Mouse (Mus musculus): Measurements from ENCODE around the gene Ryr1. TPM values are rescaled to one million over a fixed set of nuclear protein-coding genes. Genes with fewer than 3 reads are reported as not detected.

Gene Ryr1
- 0.14 TPM for polyA plus RNA-seq (2014; fragmentation: Illumina TruSeq; extraction: RNeasy Lipid Tissue Mini Kit (QIAGEN cat#74804); ENCODE audit: low read depth, low replicate concordance)

DNA sequence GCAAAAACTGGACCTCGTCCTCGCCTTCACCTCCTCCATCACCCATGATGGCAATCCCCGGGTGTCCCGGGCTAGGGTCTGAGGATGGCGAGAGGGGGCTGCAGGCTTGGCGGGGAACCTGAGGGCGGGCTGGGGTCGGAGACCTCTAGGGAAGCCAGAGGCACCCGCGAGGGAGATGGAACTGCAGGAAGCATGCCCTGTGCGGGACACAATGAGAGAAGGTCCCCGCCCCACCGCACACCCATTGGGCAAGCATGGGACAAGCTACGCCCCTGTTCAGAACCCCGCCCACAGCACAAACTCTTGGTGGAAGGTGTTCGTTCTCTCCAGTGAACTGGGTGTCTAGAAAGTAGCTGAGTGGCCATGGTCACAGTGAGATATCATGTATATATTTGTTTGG lies at the start of gene Ryr1:
TSS of gene Ryr1 (minus strand) at position 210 of the 400 bp plus-strand sequence.

DNA sequence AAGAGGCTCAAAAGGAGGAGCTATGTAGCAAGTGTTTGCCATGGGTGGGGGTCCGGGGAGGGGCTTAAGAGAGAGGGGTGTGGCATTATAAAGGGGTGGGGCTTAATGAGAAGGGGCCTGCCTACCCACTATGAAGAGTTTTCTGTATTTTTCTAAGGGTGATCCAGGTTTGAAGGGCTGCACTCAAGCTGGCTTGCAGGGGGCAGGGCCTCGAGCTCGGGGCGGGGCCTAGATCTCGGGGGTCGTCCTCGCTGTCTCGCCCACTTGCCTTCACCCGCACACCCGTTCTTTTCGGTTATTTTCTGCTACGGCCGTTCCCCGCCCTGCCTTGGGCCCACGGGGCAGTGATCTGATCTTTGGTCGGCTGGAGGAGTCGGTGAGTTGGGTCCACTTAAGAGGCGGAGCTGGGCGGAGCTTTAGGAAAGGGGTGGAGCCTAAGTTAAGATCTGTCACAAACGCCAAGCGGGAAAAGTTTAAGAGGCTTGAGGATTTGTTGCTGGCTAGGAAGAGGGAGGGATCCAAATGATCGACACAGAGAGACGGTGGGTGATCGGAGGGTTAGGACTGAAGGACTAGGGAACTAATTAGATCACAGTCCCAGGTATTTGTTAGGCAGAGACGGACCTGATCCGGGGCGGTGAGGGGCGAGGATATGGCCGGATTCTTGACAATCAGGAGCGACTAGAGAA lies 45.2 kb upstream of the Ryr1 start, which contains the start of the genes Ggn and Spred3:
TSS of gene Ggn (plus strand) at position 145 of the 689 bp plus-strand sequence.
TSS of gene Spred3 (minus strand) at position 346 of the 689 bp plus-strand sequence.

DNA sequence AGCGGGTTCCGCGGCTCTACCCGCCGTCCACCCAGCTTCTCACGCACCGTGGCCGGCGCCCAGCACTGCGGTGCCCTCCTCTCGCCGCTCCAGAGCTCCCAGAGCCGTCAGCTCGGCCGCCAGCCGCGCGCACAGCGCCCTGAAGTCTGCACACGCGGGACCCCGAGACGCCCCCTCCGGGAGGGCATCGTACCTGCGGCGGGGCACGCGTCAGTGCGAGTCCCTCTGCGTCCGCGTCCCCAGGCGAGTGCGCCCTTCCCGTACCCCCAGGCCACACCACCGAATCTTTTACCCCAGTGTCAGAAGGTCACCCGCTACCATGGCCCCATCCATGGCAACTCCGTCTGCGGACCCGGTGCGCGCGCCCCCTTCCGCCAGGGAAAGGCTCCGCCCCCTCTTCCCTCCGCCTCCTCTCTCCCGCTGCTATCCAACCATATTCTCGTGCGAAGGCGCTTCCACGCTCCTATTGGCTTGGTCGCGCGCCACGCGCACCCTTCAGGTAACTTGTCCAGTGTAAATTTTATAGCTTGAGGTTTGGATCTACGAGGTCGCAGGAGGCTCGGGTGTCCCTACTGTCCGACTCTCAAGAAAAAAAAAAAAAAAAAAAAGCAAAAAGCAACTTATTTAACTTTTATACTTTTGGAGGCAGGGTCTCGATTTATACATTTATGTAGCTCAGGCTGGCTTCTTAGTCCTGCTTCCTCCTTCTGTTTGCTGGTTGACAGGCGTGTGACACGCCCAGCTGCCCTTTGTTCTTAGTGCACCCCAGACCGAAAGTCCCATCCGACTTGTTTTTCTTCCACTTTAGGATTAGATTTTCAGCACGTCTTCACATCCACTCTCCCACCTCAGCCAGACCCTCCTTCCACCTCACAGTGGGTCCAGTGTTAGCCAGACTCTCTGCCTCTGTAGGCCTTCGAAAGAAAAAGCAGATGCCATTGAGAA lies 31.1 kb upstream of the Ryr1 start, which contains the start of gene Fam98c:
TSS of gene Fam98c (minus strand) at position 397 of the 945 bp plus-strand sequence.

DNA sequence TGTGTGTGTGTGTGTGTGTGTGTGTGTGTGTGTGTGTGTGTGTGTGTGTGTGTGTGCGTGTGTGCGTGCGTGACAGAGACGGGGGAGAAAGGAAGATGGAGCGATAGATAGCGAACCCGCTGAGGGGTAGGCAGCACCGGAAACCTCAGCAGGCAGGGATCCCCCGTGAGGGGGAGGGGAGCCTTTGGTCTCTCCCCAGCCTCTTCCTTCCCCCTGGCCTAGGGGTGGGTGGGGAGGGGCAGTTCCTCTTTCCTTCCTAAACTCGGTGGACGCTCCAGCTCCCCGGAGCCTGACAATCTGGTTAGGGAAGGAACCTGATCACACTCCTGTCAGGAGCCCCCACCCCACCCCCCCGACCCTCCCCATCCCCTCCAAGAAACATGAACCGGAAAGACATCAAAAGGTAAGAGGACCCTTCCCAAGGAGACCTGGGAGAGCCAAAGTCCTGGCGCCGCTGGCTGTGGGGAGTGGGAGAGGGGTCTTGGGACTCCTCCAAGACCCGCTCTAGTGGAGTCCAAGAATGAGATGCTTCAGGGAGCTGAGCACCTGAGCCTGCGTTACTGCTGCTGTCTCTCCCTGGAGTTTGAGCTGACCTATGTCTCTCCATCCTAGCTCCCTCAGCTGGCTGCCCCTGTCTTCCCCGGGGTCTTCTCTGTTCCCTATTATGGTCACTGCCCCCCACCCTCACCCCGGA lies 9.9 kb upstream of the Ryr1 start, which contains the start of gene Rasgrp4:
TSS of gene Rasgrp4 (plus strand) at position 159 of the 694 bp plus-strand sequence.

DNA sequence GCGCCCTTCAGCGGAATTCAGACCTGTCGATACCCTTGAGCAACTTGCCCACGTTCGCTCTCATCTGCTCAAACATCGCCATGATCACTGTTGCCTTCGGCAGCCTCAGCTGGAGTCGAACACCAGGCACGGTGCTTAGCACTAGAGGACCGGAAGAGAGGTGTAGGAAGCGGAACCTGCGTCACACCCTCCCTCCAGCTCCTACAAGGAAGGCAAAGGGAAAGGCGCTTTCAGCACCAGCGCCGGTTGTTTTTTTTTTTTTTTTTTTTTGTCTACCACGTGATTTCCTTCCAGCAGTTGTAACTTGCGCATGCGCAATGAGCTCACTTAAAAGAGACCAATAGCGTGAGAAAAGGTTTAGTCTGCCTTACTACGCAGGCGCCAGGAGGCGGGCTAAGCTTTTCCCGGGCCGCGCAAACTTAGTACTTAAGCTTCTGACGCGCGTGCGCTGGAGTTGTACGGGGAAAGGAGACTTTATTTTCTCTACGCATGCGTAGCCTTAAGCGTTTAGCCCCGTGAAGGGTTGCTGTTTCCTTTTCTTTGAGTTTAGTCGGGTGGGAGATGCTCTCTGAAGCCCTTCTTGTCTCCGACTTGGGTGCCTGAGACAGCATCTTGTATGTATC lies 143.2 kb downstream of the Ryr1 start, which contains the start of the genes Eif3k and Map4k1:
TSS of gene Eif3k (minus strand) at position 214 of the 623 bp plus-strand sequence.
TSS of gene Map4k1 (plus strand) at position 400 of the 623 bp plus-strand sequence.

DNA sequence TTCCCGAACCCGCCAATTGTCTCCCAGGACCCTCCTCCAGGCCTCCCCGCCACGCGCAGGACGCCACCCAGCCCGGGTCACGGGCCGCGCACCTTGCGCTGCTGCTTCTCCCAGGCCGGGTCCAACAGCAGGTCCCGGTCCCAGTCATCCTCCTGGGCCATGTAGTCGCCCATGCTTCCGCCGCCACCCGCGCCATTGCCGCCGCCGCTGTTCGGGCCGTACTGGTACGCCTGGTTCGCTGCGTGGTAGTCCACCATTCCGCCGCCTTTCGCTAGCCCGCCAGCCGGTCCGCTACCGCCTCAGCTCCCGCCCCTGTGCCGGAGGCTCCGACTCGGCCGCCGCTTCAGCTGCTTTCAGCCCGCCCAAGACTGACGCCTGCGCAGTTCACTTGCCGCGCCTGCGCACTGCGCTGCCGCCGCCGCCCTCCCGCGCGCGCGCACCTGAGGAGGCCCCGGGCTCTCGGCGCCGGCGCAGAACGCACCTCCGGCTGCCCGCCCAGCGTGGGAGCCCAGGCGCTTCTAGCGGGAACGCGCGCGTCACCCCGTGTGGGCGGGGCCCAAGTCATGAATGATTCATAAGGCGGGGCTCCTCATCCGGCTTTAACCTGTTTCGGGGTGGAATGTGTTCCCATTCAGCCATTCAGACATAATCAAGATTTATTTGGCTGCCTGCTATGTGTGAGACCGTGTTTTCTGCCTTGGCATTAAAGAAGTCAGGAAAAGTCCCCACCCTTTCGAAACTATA lies 162.9 kb downstream of the Ryr1 start, which contains the start of gene Actn4:
TSS of gene Actn4 (minus strand) at position 414 of the 744 bp plus-strand sequence.

Other genes with a start within 250 kb of the Ryr1 start
- gene Capn12, start 243.8 kb downstream of the Ryr1 start, polyA plus RNA-seq (2014; fragmentation: Illumina TruSeq; extraction: RNeasy Lipid Tissue Mini Kit (QIAGEN cat#74804); ENCODE audit: low read depth, low replicate concordance): not detected
- 5.4 TPM for gene Actn4, start 162.8 kb downstream of the Ryr1 start, polyA plus RNA-seq (2014; fragmentation: Illumina TruSeq; extraction: RNeasy Lipid Tissue Mini Kit (QIAGEN cat#74804); ENCODE audit: low read depth, low replicate concordance)
- 19.4 TPM for gene Eif3k, start 143.3 kb downstream of the Ryr1 start, polyA plus RNA-seq (2014; fragmentation: Illumina TruSeq; extraction: RNeasy Lipid Tissue Mini Kit (QIAGEN cat#74804); ENCODE audit: low read depth, low replicate concordance)
- 0.78 TPM for gene Map4k1, start 143.1 kb downstream of the Ryr1 start, polyA plus RNA-seq (2014; fragmentation: Illumina TruSeq; extraction: RNeasy Lipid Tissue Mini Kit (QIAGEN cat#74804); ENCODE audit: low read depth, low replicate concordance)
- 0.11 TPM for gene Rasgrp4, start 9.7 kb upstream of the Ryr1 start, polyA plus RNA-seq (2014; fragmentation: Illumina TruSeq; extraction: RNeasy Lipid Tissue Mini Kit (QIAGEN cat#74804); ENCODE audit: low read depth, low replicate concordance)
- gene Fam98c, start 31.1 kb upstream of the Ryr1 start, polyA plus RNA-seq (2014; fragmentation: Illumina TruSeq; extraction: RNeasy Lipid Tissue Mini Kit (QIAGEN cat#74804); ENCODE audit: low read depth, low replicate concordance): 3.0 TPM
- gene Ggn, start 45.0 kb upstream of the Ryr1 start, polyA plus RNA-seq (2014; fragmentation: Illumina TruSeq; extraction: RNeasy Lipid Tissue Mini Kit (QIAGEN cat#74804); ENCODE audit: low read depth, low replicate concordance): 2.6 TPM
- gene Spred3, start 45.2 kb upstream of the Ryr1 start, polyA plus RNA-seq (2014; fragmentation: Illumina TruSeq; extraction: RNeasy Lipid Tissue Mini Kit (QIAGEN cat#74804); ENCODE audit: low read depth, low replicate concordance): 29.2 TPM
- gene Psmd8, start 55.5 kb upstream of the Ryr1 start, polyA plus RNA-seq (2014; fragmentation: Illumina TruSeq; extraction: RNeasy Lipid Tissue Mini Kit (QIAGEN cat#74804); ENCODE audit: low read depth, low replicate concordance): 214 TPM
- 169 TPM for gene Catsperg1, start 88.9 kb upstream of the Ryr1 start, polyA plus RNA-seq (2014; fragmentation: Illumina TruSeq; extraction: RNeasy Lipid Tissue Mini Kit (QIAGEN cat#74804); ENCODE audit: low read depth, low replicate concordance)
- gene Kcnk6, start 107.3 kb upstream of the Ryr1 start, polyA plus RNA-seq (2014; fragmentation: Illumina TruSeq; extraction: RNeasy Lipid Tissue Mini Kit (QIAGEN cat#74804); ENCODE audit: low read depth, low replicate concordance): 2.8 TPM
- 1.7 TPM for gene Yif1b, start 113.2 kb upstream of the Ryr1 start, polyA plus RNA-seq (2014; fragmentation: Illumina TruSeq; extraction: RNeasy Lipid Tissue Mini Kit (QIAGEN cat#74804); ENCODE audit: low read depth, low replicate concordance)
- gene 2200002D01Rik, start 123.3 kb upstream of the Ryr1 start, polyA plus RNA-seq (2014; fragmentation: Illumina TruSeq; extraction: RNeasy Lipid Tissue Mini Kit (QIAGEN cat#74804); ENCODE audit: low read depth, low replicate concordance): not detected
- 12.3 TPM for gene Spint2, start 156.7 kb upstream of the Ryr1 start, polyA plus RNA-seq (2014; fragmentation: Illumina TruSeq; extraction: RNeasy Lipid Tissue Mini Kit (QIAGEN cat#74804); ENCODE audit: low read depth, low replicate concordance)
- 0.36 TPM for gene Ppp1r14a, start 164.1 kb upstream of the Ryr1 start, polyA plus RNA-seq (2014; fragmentation: Illumina TruSeq; extraction: RNeasy Lipid Tissue Mini Kit (QIAGEN cat#74804); ENCODE audit: low read depth, low replicate concordance)
- gene Dpf1, start 178.8 kb upstream of the Ryr1 start, polyA plus RNA-seq (2014; fragmentation: Illumina TruSeq; extraction: RNeasy Lipid Tissue Mini Kit (QIAGEN cat#74804); ENCODE audit: low read depth, low replicate concordance): 1.1 TPM